Mouse (Mus musculus): ENCODE results near the gene Sebox.
"Not testable (repeated sequence)": the region's sequence is repeated elsewhere in the genome, so short reads cannot be mapped to it uniquely, and the experiment has no call there.

Sebox gene

GRCm38 (mm10) chr11:78497544-78498522 lies 5.4 kb upstream of the Sebox start, which contains the start of gene Sarm1:
TSS of gene Sarm1 (minus strand) at chr11:78497754.
- in situ Hi-C loops (cut with MseI, MboI) = loop anchor here in 1 of 2 experiments (5.0 kb wide), 1 partner anchor 36 kb away; no protein-coding TSS in a partner anchor

- in situ Hi-C loops (cut with MseI, MboI) = loop anchor here in 1 of 2 experiments (5.0 kb wide), 1 partner anchor 37 kb away; no protein-coding TSS in a partner anchor
Observed at GRCm38 (mm10) chr11:78499004-78499403, 4.2 kb upstream of the Sebox start, which contains the start of gene Vtn. TSS of gene Vtn (plus strand) at chr11:78499091.

GRCm38 (mm10) chr11:78499543-78499942 lies 3.7 kb upstream of the Sebox start:
- in situ Hi-C loops (cut with MseI, MboI) = loop anchor here in 1 of 2 experiments (5.0 kb wide), 1 partner anchor 37 kb away; no protein-coding TSS in a partner anchor

- in situ Hi-C loops (cut with MseI, MboI) = no loop called here
Observed at GRCm38 (mm10) chr11:78500623-78501202, 2.5 kb upstream of the Sebox start.

DNA sequence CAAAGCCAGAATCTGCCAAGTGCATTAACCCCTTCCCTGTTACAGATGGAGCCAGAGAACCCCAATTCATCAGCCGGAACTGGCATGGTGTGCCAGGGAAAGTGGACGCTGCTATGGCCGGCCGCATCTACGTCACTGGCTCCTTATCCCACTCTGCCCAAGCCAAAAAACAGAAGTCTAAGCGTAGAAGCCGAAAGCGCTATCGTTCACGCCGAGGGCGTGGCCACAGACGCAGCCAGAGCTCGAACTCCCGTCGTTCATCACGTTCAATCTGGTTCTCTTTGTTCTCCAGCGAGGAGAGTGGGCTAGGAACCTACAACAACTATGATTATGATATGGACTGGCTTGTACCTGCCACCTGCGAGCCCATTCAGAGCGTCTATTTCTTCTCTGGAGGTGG lies 1.7 kb upstream of the Sebox start:
- in situ Hi-C loops (cut with MseI, MboI) = no loop called here

DNA sequence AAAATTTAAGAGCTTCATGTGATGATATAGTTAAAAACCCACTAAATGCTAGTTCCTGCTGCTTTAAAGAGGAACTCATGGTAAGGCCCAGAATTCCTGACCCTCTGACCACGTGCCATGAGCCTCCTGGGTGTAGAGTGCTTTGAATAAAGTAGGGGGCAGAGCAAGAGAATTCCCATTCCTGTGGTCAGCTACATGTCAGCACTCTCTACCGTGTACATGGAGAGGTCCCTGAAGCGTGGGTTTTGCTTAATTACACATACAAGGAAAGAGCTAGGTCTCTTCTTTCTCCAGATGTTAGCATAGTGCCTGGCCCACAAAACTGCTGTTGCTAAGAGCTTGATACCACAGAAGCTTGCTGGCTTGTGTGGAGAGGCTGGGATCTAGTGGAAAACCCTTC lies 2.2 kb downstream of the Sebox start:
- in situ Hi-C loops (cut with MseI, MboI) = no loop called here

DNA sequence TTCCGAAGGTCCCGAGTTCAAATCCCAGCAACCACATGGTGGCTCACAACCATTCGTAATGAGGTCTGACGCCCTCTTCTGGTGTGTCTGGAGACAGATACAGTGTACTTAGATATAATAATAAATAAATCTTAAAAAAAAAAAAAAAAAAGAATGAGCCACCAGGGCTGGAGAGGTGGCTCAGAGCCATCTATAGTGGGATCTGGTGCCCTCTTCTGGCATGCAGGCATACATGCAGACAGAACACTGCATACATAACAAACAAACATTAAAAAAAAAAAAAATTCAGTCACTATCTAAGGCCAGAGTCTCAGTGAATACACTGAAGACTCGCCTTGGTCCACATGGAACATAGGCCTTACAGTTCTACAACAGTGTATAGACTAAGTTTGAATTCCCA lies 5.9 kb downstream of the Sebox start:
- in situ Hi-C loops (cut with MseI, MboI) = no loop called here

DNA sequence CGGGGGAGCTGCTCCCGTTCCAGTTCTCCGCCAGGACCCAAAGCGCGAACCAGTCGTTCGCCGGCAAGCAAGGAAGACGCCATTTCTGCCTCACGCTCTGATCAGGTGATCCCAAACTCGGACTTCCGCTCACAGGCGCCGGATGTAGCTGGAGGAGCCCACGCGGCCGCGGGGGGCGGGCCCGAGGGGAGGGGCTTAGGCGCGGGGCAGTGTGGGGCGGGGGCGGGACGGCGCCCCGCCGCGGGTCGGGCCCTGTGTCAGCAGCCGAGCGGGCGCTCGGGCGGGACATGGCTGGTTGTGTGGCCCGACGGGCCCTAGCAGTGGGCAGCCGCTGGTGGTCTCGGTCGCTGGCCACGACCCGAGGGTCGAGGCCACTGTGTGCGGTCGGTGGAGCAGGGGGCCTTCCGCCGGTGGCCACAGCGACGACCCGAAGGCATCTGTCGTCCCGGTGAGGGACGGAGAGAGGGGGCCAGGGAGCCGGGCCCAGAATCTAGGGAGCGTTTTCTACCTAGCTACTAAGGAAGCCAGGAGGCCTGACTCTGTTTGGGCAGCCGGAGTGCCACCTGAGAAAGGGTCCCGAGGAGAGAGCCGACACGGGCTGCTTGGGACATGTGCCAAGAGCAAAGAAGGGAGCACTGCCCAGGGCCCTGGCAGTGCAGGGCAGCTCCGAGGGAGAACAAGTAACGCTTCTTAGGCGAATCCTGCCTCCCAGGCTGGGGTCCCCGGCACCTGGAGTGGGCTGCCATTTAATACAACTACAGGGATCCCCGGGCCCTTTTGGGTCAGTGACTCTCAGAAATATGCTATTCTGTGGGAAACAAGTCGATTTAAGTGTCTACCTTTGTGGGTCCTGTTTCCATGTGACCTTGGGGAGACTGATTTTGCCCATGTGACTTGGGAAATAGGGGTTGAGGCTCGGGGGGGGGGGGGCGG lies 9.0 kb downstream of the Sebox start, which contains the start of the genes Tmem199 and Poldip2:
Gene Tmem199, minus strand, starts transcription at position 148 of the 933 bp plus-strand sequence.
Gene Poldip2, plus strand, starts transcription at position 169 of the 933 bp plus-strand sequence.
- in situ Hi-C loops (cut with MseI, MboI) = no loop called here

DNA sequence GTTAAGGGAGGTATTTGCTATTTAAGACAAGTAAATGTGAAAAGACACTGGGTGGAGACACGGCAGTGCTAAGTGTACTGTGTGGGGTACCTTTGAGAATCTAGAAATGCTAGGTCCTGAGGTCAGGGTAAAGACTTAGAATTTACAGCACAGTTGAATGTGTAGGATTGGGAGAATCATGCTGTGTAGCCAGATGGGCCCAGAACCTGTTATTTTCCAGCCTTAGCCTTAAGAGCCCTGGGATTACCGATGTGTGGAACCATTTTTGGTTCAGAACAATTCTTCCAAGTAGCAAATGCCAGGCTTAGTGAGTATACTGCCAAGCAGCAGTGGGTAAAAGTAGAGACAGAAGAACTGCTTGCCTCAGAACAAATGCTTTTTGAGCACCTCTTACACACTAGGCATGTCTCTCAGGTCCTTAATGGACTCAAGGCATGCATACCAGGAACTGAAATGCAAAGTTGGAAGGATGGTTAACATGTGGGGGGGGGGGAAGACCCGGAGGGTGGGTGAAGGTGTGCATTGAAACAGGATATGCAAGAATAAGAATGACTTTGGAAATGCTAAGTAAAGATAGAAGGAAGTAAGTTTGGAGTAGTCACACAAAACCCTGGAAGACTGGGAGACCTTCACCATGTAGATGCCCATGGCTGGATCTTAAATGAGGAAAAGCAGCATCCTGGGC lies 10.0 kb downstream of the Sebox start:
- in situ Hi-C loops (cut with MseI, MboI) = no loop called here

DNA sequence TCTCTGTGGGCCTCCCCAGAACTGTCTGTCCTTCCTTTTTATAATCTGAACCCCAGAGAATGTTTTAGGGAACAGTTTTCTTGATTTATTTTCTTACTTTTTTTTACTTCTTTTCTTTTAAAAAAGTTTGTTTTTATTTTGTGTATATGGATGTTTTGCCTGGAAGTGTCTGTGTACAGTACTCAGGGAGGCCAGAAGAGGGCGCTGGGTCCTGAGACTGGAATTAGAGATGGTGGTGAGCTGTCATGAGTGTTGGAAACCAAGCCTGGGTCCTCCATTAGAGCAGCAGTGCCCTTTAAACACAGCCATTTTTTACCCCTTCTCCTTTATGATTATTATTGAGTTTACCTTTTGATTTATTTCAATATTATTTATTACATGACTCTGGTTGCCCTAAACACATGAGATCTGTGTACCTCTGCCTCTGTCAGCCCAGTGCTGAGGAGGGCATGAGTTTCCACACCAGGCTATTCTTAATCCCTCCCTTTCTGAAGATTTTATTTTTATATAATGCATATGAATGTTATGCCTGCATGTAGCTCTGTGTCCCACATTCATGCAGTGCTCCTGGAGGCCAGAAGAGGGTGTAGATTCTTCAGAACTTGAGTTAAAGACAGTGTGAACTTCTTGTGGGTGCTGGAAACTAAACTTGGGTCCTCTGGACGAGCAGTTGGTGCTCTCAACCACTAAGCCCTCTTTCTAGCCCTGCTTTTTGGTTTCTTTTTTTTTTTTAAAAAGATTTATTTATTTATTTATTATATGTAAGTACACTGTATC lies 12.5 kb downstream of the Sebox start:
- in situ Hi-C loops (cut with MseI, MboI) = no loop called here

- in situ Hi-C loops (cut with MseI, MboI) = no loop called here
Observed at GRCm38 (mm10) chr11:78518931-78519330, 15.7 kb downstream of the Sebox start.

GRCm38 (mm10) chr11:78521880-78522279 lies 18.6 kb downstream of the Sebox start:
- in situ Hi-C loops (cut with MseI, MboI) = no loop called here

GRCm38 (mm10) chr11:78522481-78522997 lies 19.3 kb downstream of the Sebox start:
- in situ Hi-C loops (cut with MseI, MboI) = no loop called here

GRCm38 (mm10) chr11:78523241-78523955 lies 20.2 kb downstream of the Sebox start:
- in situ Hi-C loops (cut with MseI, MboI) = no loop called here

DNA sequence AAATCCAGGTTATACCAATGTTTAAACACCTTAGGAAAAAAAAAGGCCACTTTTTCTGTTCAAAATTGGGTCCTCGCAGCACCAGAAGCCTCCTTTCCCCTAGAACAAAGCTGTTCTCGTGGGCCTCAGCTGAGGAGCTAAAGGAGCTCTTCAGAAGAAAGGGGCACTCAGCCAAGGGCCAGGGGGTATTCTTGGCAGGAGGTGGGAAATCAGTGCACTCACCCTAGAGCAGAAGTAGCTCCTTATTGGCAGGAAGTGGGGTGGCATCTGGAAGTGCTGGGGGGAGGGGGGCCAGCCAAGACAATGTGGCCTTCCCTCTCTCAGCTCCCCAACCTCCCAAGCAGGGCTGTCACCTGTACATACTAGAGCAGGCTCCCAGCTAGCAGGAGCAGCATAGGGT lies 21.6 kb downstream of the Sebox start:
- in situ Hi-C loops (cut with MseI, MboI) = no loop called here

DNA sequence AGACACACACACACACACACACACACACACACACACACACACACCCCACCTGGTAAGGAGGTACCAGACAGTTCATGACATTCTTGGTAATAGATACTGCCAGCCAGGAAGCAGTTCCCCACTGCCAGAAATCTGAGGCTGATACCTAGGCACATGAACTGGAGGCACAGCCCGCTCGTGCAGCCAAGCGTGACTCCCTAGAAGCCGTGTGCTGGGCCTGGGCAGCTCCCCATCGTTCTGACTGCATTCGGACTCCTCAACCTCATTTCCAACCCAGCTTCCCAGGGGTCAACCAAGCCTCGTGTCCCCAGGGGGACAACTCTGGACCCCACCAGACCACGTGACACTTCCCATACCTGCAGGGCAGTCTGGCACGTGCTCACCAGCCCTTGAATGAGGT lies 25.5 kb downstream of the Sebox start:
- in situ Hi-C loops (cut with MseI, MboI) = no loop called here

DNA sequence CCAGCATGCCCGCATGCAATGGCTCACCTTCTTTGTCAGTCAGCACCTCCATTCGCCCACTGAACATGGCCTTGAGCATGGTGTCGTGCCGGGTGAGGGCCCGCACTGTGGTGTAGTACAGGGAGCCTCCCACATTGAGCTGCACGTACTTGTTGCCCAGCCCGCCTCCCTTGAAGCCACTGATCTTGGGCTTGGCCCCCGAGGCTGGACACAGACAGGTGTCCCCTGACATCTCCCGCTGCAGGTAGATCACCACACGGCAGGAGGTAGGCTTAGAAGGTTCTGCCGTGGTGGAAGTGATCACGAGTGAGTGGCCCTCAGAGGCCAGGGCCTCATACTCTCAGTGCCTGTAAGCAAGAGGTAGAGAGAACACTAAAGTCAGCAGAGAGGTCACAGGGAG lies 26.8 kb downstream of the Sebox start:
- in situ Hi-C loops (cut with MseI, MboI) = no loop called here

GRCm38 (mm10) chr11:78531046-78531445 lies 27.8 kb downstream of the Sebox start:
- in situ Hi-C loops (cut with MseI, MboI) = no loop called here

- in situ Hi-C loops (cut with MseI, MboI) = not testable (repeated sequence)
Observed at GRCm38 (mm10) chr11:78531515-78531914, 28.3 kb downstream of the Sebox start.

Measured in mouse trophoblast stem cell (cell line).